Mouse (Mus musculus): ENCODE results near the gene Exph5. TPM values are rescaled to one million over a fixed set of nuclear protein-coding genes. Genes with fewer than 3 reads are reported as not detected.

Exph5 gene
- polyA plus RNA-seq, 1 experiment from 2014 or later: 0.11 TPM

- Histone ChIP-seq H3K4me1 (no peaks in the 10 kb centered on the region; the same call in 1 of the 2 replicates), H3K9ac (replicated peaks) (no peak overlapping the region), H3K9me3 (no peaks in the 10 kb centered on the region), H3K27ac (replicated peaks) (no peak overlapping the region), H3K4me3 (no peak overlapping the region), H3K4me2 (replicated peaks) (no peak overlapping the region), H3K27me3 (no peaks in the 10 kb centered on the region), H3K36me3 (no peaks in the 10 kb centered on the region)
- no peak for ATAC-seq (replicated peaks)
- 78% methylated on average over 10 of the region's 10 CpGs for WGBS
Measured at GRCm38 (mm10) chr9:53323419-53324251, 22.2 kb downstream of the Exph5 start.

GRCm38 (mm10) chr9:53325363-53326090 lies 24.1 kb downstream of the Exph5 start:
- no peaks in the 10 kb centered on the region for H3K27me3 ChIP-seq
- WGBS: 68% methylated on average over 4 of the region's 4 CpGs
- H3K27ac ChIP-seq (replicated peaks): no peak overlapping the region
- H3K9me3 ChIP-seq: no peaks in the 10 kb centered on the region
- no peak overlapping the region for H3K9ac ChIP-seq (replicated peaks)
- no peaks in the 10 kb centered on the region; the same call in 1 of the 2 replicates for H3K4me1 ChIP-seq
- no peaks in the 10 kb centered on the region for H3K36me3 ChIP-seq
- no peak overlapping the region for H3K4me3 ChIP-seq
- H3K4me2 ChIP-seq (replicated peaks): no peak overlapping the region
- ATAC-seq (replicated peaks): no peak

DNA sequence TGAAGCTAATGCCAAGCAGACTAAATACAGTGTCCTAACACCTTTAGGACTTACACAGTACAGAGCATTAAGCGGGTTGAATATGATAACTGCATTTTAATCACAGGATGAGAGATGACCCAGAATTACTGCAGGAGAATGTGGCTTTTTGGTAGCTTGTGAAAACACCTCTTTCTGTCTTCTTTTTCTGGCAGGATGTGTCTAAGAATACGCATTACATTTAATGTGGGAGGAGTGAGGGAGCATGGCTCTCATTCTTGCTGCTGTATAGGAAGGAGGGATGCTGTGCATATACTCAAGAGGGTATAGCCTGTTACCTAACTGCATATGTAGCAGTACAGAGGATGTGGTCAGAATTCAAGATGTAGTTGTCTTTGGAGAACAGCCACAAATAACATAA lies 26.7 kb downstream of the Exph5 start:
- no peaks in the 10 kb centered on the region for H3K36me3 ChIP-seq
- H3K4me1 ChIP-seq: no peaks in the 10 kb centered on the region
- ATAC-seq (replicated peaks): no peak
- H3K4me3 ChIP-seq: no peak overlapping the region
- no peaks in the 10 kb centered on the region for H3K9me3 ChIP-seq
- H3K27me3 ChIP-seq: no peaks in the 10 kb centered on the region
- no peak overlapping the region for H3K27ac ChIP-seq (replicated peaks)
- H3K4me2 ChIP-seq (replicated peaks): no peak overlapping the region
- no peak overlapping the region for H3K9ac ChIP-seq (replicated peaks)
- WGBS: over 99% methylated on average over 2 of the region's 2 CpGs

DNA sequence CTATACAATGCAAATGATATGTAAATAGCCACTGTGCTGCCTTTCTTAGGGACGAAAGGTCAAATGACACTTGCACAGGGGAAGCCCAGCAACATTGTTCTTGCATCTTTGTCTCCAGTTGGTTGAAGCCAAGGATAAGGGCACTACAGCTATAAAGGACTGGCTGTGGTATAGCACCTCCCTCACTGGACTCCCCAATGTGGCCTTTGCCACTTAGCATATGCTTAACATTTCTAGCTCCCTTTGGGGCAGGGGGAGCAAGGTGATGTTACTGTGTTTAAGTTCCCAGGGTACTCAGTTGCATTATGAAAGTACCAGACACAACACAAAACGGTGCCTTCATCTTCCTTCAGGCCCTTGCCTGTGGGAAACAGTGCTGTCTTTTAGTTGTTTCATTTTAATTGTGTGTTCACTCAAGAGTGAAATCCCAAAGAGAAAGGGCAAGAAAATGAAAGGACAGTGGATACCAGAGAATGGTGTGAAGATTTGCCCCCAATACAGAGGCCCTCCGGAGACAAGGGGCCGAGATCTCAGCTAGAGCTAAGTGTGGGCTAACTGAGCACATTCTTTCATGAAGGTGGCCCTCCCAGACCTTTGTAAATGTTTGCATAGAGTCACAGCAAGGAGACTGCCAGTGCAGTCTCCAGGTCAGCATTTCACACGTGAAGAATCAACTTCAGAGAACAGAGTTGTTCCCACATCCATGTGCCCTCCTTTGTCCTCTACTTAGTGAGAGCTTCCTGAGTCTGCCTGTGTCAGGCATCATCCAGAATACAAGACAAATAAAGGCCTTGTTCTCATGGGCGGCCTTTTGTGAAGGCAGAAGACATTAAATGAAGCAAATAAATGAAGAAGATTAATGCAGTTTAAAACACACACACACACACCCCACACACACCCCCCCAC lies 28.1 kb downstream of the Exph5 start:
- ATAC-seq (replicated peaks): no peak
- Histone ChIP-seq H3K27me3 (no peaks in the 10 kb centered on the region), H3K9ac (replicated peaks) (no peak overlapping the region), H3K9me3 (no peaks in the 10 kb centered on the region), H3K36me3 (no peaks in the 10 kb centered on the region), H3K4me1 (no peaks in the 10 kb centered on the region), H3K4me3 (no peak overlapping the region), H3K27ac (replicated peaks) (no peak overlapping the region), H3K4me2 (replicated peaks) (no peak overlapping the region)
- 14% methylated on average over 6 of the region's 6 CpGs for WGBS

DNA sequence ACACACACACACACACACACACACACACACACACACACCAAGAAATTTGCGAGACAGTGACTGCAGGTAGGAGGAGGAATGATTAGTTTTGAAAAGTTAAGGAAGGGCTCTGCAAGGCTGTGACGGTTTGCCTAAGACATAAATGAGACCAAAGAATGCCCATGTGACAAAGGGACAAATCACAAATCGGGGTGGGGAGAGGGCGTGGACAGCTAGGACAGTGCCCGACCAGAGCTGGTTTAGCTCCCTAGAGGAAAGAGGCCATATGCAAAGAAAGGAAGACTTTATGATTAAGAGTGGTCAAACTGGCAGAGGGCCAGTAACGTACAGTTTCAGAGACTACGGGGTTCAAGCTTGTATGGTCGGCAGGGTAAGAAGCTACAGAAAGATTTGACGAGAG lies 28.8 kb downstream of the Exph5 start:
- H3K4me1 ChIP-seq: no peaks in the 10 kb centered on the region
- H3K27me3 ChIP-seq: no peaks in the 10 kb centered on the region
- no peak overlapping the region for H3K9ac ChIP-seq (replicated peaks)
- H3K9me3 ChIP-seq: no peaks in the 10 kb centered on the region
- 77% methylated on average over 9 of the region's 9 CpGs for WGBS
- no peak for ATAC-seq (replicated peaks)
- H3K4me2 ChIP-seq (replicated peaks): no peak overlapping the region
- no peak overlapping the region for H3K27ac ChIP-seq (replicated peaks)
- H3K36me3 ChIP-seq: no peaks in the 10 kb centered on the region
- no peak overlapping the region for H3K4me3 ChIP-seq

- no peaks in the 10 kb centered on the region for H3K36me3 ChIP-seq
- H3K27me3 ChIP-seq: no peaks in the 10 kb centered on the region
- H3K4me1 ChIP-seq: no peaks in the 10 kb centered on the region
- WGBS: 72% methylated on average over 4 of the region's 4 CpGs
- no peak overlapping the region for H3K9ac ChIP-seq (replicated peaks)
- H3K27ac ChIP-seq (replicated peaks): no peak overlapping the region
- H3K4me2 ChIP-seq (replicated peaks): no peak overlapping the region
- H3K4me3 ChIP-seq: no peak overlapping the region
- H3K9me3 ChIP-seq: no peaks in the 10 kb centered on the region
- no peak for ATAC-seq (replicated peaks)
Measured at GRCm38 (mm10) chr9:53333436-53333835, 32.0 kb downstream of the Exph5 start.

DNA sequence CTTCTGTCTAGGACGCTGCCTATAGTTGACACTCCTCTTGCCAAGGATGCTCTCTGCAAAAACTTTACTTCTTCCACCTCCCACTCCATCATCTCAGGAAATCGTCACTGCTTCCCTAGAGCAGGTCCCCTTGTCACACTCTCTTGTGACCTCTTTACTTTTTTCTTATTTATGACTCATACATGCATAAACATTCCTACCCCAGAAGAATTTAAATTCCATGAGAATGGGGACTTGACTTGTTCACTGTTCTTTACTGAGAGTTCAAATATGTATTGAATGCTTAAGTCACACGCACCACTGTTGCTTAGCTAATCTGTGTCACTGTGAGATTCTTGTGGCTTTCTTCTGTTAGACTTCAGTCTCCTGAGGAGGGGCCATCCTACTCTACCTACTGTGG lies 33.7 kb downstream of the Exph5 start:
- H3K36me3 ChIP-seq: no peaks in the 10 kb centered on the region
- H3K27me3 ChIP-seq: no peaks in the 10 kb centered on the region
- H3K4me1 ChIP-seq: no peaks in the 10 kb centered on the region
- no peak overlapping the region for H3K27ac ChIP-seq (replicated peaks)
- H3K4me2 ChIP-seq (replicated peaks): no peak overlapping the region
- no peak overlapping the region for H3K9ac ChIP-seq (replicated peaks)
- no peak overlapping the region for H3K4me3 ChIP-seq
- ATAC-seq (replicated peaks): no peak
- WGBS: 82% methylated on average over 3 of the region's 3 CpGs
- no peaks in the 10 kb centered on the region for H3K9me3 ChIP-seq

DNA sequence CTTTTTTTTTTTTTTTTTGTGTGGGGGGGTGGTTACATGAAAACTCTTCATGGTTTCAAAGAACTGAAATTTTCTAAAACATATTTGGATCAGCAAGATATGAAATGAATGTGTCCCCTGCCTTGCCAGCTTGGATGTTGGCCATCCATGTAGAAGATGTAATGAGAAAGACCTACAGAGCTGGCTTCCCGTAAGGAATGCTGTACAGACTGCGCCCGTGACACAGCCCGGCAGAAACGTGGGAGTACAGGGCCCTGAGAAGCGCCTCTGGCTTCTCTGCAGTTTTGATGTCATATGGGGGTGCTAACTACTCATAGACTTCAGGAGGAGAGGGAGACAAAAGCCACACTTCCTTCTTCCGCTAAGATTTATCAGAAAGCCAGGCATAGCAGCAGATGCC lies 38.1 kb downstream of the Exph5 start:
- no peaks in the 10 kb centered on the region for H3K36me3 ChIP-seq
- H3K4me3 ChIP-seq: no peak overlapping the region
- no peak overlapping the region for H3K4me2 ChIP-seq (replicated peaks)
- no peak for ATAC-seq (replicated peaks)
- H3K9me3 ChIP-seq: no peaks in the 10 kb centered on the region
- no peak overlapping the region for H3K27ac ChIP-seq (replicated peaks)
- no peak overlapping the region for H3K9ac ChIP-seq (replicated peaks)
- H3K4me1 ChIP-seq: peaks cover 10% of the 10 kb centered on the region
- 84% methylated on average over 7 of the region's 7 CpGs for WGBS
- no peaks in the 10 kb centered on the region for H3K27me3 ChIP-seq

DNA sequence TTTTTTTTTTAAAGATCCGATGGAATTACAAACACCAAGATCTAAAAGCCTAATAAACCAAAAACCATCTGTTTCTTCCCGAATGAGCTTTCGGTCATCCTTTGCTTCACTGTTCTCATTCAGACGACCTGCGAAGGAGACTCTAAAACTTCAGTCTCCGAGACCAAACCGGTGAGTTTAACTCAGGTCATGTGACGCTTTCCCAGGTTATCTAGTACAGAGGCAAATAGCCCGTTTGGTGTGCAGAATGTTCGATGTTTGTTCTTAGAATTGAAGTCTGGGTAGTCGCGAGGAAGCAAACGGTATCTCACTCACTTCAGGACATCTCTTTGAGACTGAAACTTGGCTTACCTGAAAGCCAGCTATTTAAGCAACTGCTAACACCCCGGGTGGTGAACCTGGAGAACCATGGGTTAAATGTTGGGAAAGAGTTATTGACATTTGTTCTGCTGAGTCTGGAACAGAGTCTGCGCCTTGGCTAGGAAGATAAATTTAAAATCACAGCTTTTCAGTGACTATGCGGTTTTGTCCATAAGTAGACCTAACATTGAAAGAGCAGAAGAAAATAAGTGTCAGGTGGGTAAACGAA lies 39.0 kb downstream of the Exph5 start:
- H3K9ac ChIP-seq (replicated peaks): 0 out of 2 replicates have a peak overlapping the region, but pooled peaks have one; percentile 40
- H3K36me3 ChIP-seq: no peaks in the 10 kb centered on the region
- no peak overlapping the region for H3K27ac ChIP-seq (replicated peaks)
- peak overlapping the region; percentile 43 for H3K4me3 ChIP-seq
- ATAC-seq (replicated peaks): 0 out of 2 replicates have a peak, but pooled peaks have one; percentile 16
- H3K4me1 ChIP-seq: peaks cover 10% of the 10 kb centered on the region
- H3K27me3 ChIP-seq: no peaks in the 10 kb centered on the region
- peak overlapping the region; percentile 90 for H3K4me2 ChIP-seq (replicated peaks)
- H3K9me3 ChIP-seq: no peaks in the 10 kb centered on the region
- WGBS: 50% methylated on average over 17 of the region's 17 CpGs

GRCm38 (mm10) chr9:53340969-53341368 lies 39.5 kb downstream of the Exph5 start:
- Histone ChIP-seq H3K36me3 (no peaks in the 10 kb centered on the region), H3K27me3 (no peaks in the 10 kb centered on the region), H3K4me2 (replicated peaks) (peak overlapping the region; percentile 90), H3K4me3 (peak overlapping the region; percentile 43), H3K4me1 (peaks cover 10% of the 10 kb centered on the region), H3K9me3 (no peaks in the 10 kb centered on the region), H3K27ac (replicated peaks) (no peak overlapping the region), H3K9ac (replicated peaks) (peak overlapping the region; percentile 40)
- WGBS: 9% methylated on average over 14 of the region's 14 CpGs
- 0 out of 2 replicates have a peak, but pooled peaks have one; percentile 35 for ATAC-seq (replicated peaks)

- Histone ChIP-seq H3K27me3 (no peaks in the 10 kb centered on the region), H3K4me2 (replicated peaks) (no peak overlapping the region), H3K27ac (replicated peaks) (no peak overlapping the region), H3K4me3 (no peak overlapping the region), H3K36me3 (no peaks in the 10 kb centered on the region), H3K9ac (replicated peaks) (no peak overlapping the region), H3K9me3 (no peaks in the 10 kb centered on the region), H3K4me1 (peaks cover 10% of the 10 kb centered on the region)
- 91% methylated on average over 3 of the region's 3 CpGs for WGBS
- no peak for ATAC-seq (replicated peaks)
Measured at GRCm38 (mm10) chr9:53341981-53342380, 40.5 kb downstream of the Exph5 start.
